Mouse (Mus musculus): ENCODE measurements around the gene Ino80e.

The Ino80e gene

DNA sequence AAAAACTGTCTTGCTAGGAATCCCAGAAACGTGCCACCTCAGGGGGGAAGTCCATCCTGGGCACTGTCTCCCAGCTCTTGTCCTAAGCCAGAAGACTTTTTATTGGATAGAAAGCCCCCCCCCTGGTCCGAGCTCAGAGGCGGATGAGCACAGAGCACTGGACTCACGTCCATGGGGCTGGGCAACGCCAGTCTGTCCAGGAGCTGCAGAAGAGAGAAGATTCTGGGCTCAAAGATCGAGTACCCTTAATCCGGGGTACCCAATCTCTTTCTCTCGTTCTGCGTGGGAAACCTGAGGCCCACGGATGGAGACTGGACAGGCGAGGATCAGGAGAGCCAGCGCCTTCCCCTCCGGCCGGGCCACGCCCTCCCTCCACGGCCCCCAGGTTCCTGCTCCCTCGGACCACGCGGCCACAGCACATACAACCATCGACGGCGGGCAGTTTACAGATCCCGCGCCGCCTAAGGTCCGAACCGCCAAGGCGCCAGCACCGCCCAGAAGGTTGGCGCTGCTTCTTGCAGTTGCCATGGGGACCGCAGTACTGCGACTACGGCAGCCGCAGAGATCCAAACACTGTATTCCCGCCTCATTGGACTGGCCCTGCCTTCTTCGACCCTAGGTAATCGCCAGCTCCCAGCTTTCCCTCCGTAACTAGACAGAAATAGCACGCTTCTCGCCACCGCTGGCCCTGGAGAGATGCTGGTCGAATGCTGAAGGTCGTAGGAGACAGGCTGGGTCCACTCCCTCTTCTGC is 53.3 kb downstream of the Ino80e start:
- peak; percentile 88 for DNase-seq

DNA sequence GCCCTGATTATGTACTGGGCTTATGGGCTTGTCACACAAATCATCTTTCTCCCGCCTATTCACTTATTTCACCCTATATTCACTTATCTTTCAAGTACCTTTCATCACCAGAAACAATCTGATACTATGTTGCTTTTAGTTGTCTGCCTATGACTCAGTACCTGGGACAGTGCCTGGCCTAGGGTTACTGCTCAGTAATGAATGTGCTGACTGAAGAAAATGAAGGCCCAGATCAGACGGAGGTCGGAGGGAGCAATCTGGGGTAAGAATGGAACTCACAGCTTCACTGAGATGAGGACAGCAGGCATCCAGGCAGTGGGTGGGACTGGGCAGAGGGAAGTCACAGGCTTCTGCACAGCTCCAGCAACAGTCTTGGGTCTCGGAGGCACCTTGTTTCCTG is 54.8 kb downstream of the Ino80e start:
- DNase-seq: no peak

DNA sequence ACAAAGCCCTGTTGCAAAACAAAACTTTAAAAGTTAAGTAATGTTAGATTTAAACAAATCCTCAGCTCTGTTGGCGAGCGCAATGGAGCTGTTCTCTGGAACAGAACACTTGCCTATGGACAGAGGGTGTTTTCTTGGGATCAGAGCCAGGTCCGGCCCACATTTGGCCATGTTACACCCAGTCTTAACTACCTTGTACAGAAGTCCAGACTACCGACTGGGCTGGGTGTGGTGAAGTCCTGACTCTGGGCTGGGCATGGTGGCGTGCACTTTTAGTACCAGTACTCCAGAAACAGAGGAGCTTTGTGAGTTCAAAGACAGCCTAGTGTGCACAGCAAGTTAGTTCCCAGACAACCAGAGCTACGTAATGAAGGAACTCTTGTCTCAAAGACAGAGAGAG is 55.2 kb downstream of the Ino80e start:
- DNase-seq: no peak

DNA sequence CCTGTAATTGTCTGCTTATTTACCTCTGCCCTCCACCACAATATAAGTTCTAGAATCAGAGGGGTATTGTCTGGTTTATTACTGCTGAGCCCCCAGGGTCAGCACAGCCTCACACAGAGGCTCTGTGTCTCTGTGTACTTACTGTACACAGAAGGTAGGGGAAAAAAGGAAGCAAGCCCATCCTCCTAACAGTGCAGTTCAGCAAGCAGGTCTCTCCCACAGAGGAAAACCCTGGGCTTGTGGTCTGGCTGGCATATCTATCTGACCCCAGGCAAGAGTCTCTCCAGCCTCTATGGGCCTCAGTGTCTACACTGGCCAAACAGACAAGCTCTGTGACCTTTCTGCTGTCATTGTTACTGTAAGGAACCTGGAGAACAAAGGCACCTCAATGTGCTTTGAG is 58.4 kb downstream of the Ino80e start:
- DNase-seq: no peak

DNA sequence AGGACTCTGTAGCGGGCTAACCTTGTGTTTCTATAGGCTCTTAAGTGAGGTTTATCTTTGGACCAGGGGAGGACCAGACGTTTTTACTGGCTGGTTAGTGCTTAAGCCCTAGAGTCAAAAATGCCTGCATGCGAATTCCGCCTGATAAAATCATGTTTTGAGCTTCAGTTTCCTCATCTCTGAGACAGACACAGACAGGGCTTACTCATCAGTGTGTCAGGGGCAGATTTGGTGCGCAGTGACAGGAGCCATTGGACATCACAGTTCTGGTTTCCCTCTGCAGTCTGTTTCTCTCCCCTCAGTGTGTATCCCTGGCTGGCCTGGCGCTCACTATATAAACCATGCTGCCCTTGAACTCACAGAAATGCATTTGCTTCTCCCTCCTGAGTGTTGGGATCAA is 59.0 kb downstream of the Ino80e start:
- no peak for DNase-seq

DNA sequence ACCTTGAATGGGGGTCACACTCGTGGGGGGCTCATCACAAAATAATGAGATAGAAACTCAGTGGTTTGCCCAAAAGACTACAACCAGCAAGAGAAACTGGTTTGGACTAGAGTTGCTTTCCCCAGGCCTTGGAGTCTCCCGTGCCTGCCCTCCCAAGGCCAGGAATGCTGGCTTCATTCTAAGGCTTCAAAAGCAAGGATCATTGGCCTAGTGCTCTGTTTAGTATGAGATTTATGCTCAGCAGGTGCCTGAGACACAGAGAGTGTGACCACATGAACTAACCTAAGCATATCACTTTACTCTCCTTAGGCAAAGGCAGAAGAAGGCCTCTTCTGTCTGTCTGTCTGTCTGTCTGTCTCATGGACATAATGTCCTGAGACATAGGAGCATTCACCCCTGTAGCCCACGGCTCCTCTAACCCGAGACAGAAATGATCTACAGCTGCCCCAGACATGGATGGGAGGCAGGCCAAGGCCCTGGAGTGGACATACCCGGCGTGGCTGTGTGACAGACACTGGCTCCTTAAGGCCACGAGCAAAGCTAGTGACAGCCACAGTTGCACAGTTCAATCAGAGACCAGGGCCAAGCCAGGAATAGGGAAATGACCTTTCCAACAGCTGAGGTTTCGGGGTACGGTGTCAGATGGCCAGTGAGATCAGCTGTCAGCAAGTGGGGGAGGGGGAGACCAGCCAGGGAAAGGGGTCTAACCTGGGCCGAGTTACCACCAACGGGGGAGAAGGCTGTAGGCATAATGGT is 59.9 kb downstream of the Ino80e start:
- no peak for DNase-seq

DNA sequence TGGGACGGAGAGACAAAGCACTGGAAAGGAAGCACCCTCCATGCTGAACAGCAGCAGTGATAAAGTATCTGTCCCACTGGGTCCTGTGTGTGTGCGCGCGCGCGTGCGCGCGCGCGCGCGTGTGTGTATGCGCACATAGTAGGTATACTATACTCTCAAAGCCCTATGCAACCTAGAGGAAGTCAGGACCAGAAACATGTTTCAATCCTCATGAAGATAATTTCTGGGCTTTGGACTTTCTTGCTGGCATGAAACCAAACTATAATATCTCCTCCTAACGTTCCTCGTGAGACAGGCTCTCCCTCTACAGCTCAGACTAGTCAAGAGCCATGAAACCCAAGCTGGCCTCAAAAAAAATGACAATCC is 61.1 kb downstream of the Ino80e start:
- DNase-seq: no peak

All from layer of hippocampus, adult 9-11 months (tissue).